Comparison of ENCODE assay signal across 22 mouse cellular contexts in genomic region chr8:121419551-121419950, GRCm38 (mm10).
"Had no signal": no experiment of that assay in that cellular context is flagged by ENCODE, and none has a peak within 500 bp of the region (broad histone marks: within the 10 kb centered on the region; RNA-seq: fewer than 3 reads in every experiment).

No protein-coding gene starts in this region.

- H3K4me3 ChIP-seq: gastrocnemius, adult 2 months; heart, adult 2 months; heart, embryonic 10.5 days; heart, embryonic 12.5 days; hindbrain, embryonic 10.5 days; hindbrain, embryonic 12.5 days; intestine, embryonic 15.5 days; layer of hippocampus, adult 2 months; left cerebral cortex, adult 2 months; limb, embryonic 13.5 days; limb, embryonic 15.5 days; liver, embryonic 12.5 days had no signal

- DNase-seq: gastrocnemius, adult 2 months; gastrocnemius, postnatal 10 days; gastrocnemius, postnatal 25 days; heart, adult 2 months; heart, postnatal 10 days; heart, postnatal 4 days; kidney, adult 18-20 months; kidney, adult 8-10 months; kidney, postnatal 10 days; kidney, postnatal 4 days had no signal

- H3K9me3 ChIP-seq: heart, embryonic 10.5 days; heart, embryonic 12.5 days; hindbrain, embryonic 10.5 days; hindbrain, embryonic 12.5 days; intestine, embryonic 15.5 days; limb, embryonic 15.5 days; liver, embryonic 12.5 days had no signal

- H3K36me3 ChIP-seq: heart, embryonic 10.5 days; heart, embryonic 12.5 days; hindbrain, embryonic 10.5 days; hindbrain, embryonic 12.5 days; intestine, embryonic 15.5 days; limb, embryonic 13.5 days; limb, embryonic 15.5 days; liver, embryonic 12.5 days had no signal

- H3K27me3 ChIP-seq: heart, embryonic 12.5 days; hindbrain, embryonic 12.5 days; intestine, embryonic 15.5 days; limb, embryonic 13.5 days; limb, embryonic 15.5 days; liver, embryonic 12.5 days had no signal

- H3K27ac ChIP-seq: gastrocnemius, adult 2 months; heart, adult 2 months; heart, embryonic 10.5 days; hindbrain, embryonic 10.5 days; hindbrain, embryonic 12.5 days; hindbrain, embryonic 14.5 days; intestine, embryonic 15.5 days; layer of hippocampus, adult 2 months; left cerebral cortex, adult 2 months; limb, embryonic 13.5 days; limb, embryonic 15.5 days; liver, embryonic 12.5 days; liver, embryonic 14.5 days had no signal
